Mouse (Mus musculus) ovary, postnatal 10 days (tissue): ENCODE measurements around the gene Olfr704.
"Not testable (repeated sequence)": the region's sequence is repeated elsewhere in the genome, so short reads cannot be mapped to it uniquely, and the experiment has no call there.

Experiments used
- DNase-seq: peaks from one replicate; pipeline ENCODE4 v3.0.0; 2022; ENCODE audit warnings: low spot score

Olfr704 gene

GRCm38 (mm10) chr7:106862885-106863284, at the start of gene Olfr704:
Gene Olfr704, plus strand, starts transcription at chr7:106863185.
- DNase-seq, result no peak

GRCm38 (mm10) chr7:106813829-106814228, 49.2 kb upstream of the Olfr704 start, which contains the start of gene Olfr701:
Gene Olfr701, plus strand, starts transcription at chr7:106814129.
- DNase-seq, result no peak

GRCm38 (mm10) chr7:106815775-106816174, 47.2 kb upstream of the Olfr704 start:
- no peak for DNase-seq

- no peak for DNase-seq
Measured at GRCm38 (mm10) chr7:106818414-106818813, 44.6 kb upstream of the Olfr704 start.

GRCm38 (mm10) chr7:106833793-106834192, 29.2 kb upstream of the Olfr704 start, which contains the start of gene Olfr702:
Gene Olfr702, minus strand, starts transcription at chr7:106833893.
- DNase-seq, result no peak

- DNase-seq, result no peak
Measured at GRCm38 (mm10) chr7:106843060-106843459, 19.9 kb upstream of the Olfr704 start, which contains the start of gene Olfr703. Gene Olfr703, plus strand, starts transcription at chr7:106843360.

GRCm38 (mm10) chr7:106876791-106877190, 13.8 kb downstream of the Olfr704 start, which contains the start of gene Olfr705:
Gene Olfr705, minus strand, starts transcription at chr7:106876891.
- DNase-seq, result no peak

GRCm38 (mm10) chr7:106888062-106888461, 25.1 kb downstream of the Olfr704 start, which contains the start of gene Olfr706:
Gene Olfr706, minus strand, starts transcription at chr7:106888162.
- no peak for DNase-seq

GRCm38 (mm10) chr7:106901141-106901540, 38.2 kb downstream of the Olfr704 start, which contains the start of gene Olfr707:
Gene Olfr707, minus strand, starts transcription at chr7:106901241.
- not testable (repeated sequence) for DNase-seq

GRCm38 (mm10) chr7:106907676-106908075, 44.7 kb downstream of the Olfr704 start, which contains the start of gene Olfr1532-ps1:
Gene Olfr1532-ps1, plus strand, starts transcription at chr7:106908001.
- no peak for DNase-seq
